Mouse (Mus musculus): ENCODE results near the gene Ptpn3. TPM values are rescaled to one million over a fixed set of nuclear protein-coding genes. Genes with fewer than 3 reads are reported as not detected.

Ptpn3 gene
- polyA plus RNA-seq, 1 experiment from 2014 or later = 4.9 TPM

DNA sequence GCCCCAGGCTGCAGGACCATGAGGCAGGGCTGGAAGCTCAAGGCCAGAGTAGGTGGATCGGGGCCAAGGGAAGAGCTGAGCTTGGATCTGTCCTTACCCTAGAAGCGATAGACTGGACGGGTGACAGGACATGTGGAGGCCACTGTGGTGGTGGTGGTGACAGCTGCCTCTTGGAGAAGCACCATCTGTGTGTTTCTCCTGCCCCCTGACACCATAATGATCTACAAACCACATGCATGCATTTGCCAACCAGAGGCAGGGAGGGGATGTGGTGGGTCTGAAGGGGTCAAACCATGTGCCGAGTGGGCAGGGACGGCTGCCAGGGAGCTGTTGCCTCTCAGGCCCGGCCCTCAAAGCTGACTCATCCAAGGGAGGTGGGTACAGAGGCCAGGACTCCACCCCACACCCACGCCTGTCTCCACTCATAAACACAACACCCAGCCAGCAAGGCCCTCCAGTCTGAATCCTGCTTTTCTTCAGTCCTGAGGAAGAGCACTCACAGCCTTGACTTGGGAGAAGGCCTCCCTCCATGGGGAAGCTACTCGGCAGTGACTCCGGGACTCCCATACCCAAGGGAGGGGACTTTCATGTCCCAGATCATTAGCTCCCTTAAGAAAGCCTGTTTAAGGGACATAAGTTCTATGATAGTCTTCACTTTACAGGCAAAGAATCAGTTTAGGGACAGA lies 6.5 kb downstream of the Ptpn3 start:
- Histone ChIP-seq H3K36me3 (no peaks in the 10 kb centered on the region), H3K27ac (replicated peaks) (no peak overlapping the region), H3K9ac (no peak overlapping the region), H3K27me3 (no peaks in the 10 kb centered on the region), H3K4me2 (replicated peaks) (no peak overlapping the region), H3K9me3 (replicated peaks) (no peaks in the 10 kb centered on the region), H3K4me1 (peaks cover 29% of the 10 kb centered on the region), H3K4me3 (replicated peaks) (no peak overlapping the region)
- ATAC-seq (ENCODE audit: insufficient number of reproducible peaks, low FRiP score, low TSS enrichment, low read depth) = peak; percentile 77
- WGBS = 56% methylated on average over 9 of the region's 9 CpGs

DNA sequence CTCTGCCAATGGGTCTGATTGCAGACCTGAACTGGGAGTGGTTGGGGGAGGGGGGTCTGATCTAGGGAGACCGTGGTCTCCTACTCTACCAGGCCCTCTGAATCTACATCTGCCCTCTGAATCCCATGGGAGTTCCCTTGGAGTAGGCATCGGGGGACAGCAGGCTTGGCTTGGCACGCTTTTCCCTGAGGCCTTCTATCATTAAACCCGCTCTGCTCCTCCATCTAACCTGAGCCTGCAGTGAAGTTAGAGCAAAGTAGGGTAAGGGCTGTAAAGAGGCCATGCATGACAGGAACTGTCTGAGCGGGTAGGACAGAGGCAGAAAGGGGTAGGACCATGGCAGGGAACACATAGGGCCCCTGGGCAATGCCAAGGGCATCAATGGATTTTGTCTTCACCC lies 9.0 kb downstream of the Ptpn3 start:
- no peak overlapping the region for H3K9ac ChIP-seq
- H3K4me2 ChIP-seq (replicated peaks) = no peak overlapping the region
- no peak overlapping the region for H3K4me3 ChIP-seq (replicated peaks)
- H3K36me3 ChIP-seq = no peaks in the 10 kb centered on the region
- 82% methylated on average over 5 of the region's 5 CpGs for WGBS
- no peaks in the 10 kb centered on the region for H3K9me3 ChIP-seq (replicated peaks)
- no peak for ATAC-seq (ENCODE audit: insufficient number of reproducible peaks, low FRiP score, low TSS enrichment, low read depth)
- H3K27ac ChIP-seq (replicated peaks) = no peak overlapping the region
- H3K27me3 ChIP-seq = no peaks in the 10 kb centered on the region
- peaks cover 16% of the 10 kb centered on the region for H3K4me1 ChIP-seq

GRCm38 (mm10) chr4:57290049-57290448 lies 11.6 kb downstream of the Ptpn3 start:
- Histone ChIP-seq H3K27ac (replicated peaks) (no peak overlapping the region), H3K4me1 (peaks cover 6% of the 10 kb centered on the region), H3K9ac (no peak overlapping the region), H3K36me3 (no peaks in the 10 kb centered on the region), H3K9me3 (replicated peaks) (no peaks in the 10 kb centered on the region), H3K4me2 (replicated peaks) (no peak overlapping the region), H3K27me3 (no peaks in the 10 kb centered on the region), H3K4me3 (replicated peaks) (no peak overlapping the region)
- no peak for ATAC-seq (ENCODE audit: insufficient number of reproducible peaks, low FRiP score, low TSS enrichment, low read depth)
- 74% methylated on average over 6 of the region's 6 CpGs for WGBS

GRCm38 (mm10) chr4:57287808-57288207 lies 13.8 kb downstream of the Ptpn3 start:
- no peaks in the 10 kb centered on the region for H3K36me3 ChIP-seq
- ATAC-seq (ENCODE audit: insufficient number of reproducible peaks, low FRiP score, low TSS enrichment, low read depth) = no peak
- no peaks in the 10 kb centered on the region for H3K4me1 ChIP-seq
- 73% methylated on average over 3 of the region's 3 CpGs for WGBS
- H3K4me2 ChIP-seq (replicated peaks) = no peak overlapping the region
- H3K4me3 ChIP-seq (replicated peaks) = no peak overlapping the region
- no peak overlapping the region for H3K27ac ChIP-seq (replicated peaks)
- H3K27me3 ChIP-seq = no peaks in the 10 kb centered on the region
- no peaks in the 10 kb centered on the region for H3K9me3 ChIP-seq (replicated peaks)
- no peak overlapping the region for H3K9ac ChIP-seq

GRCm38 (mm10) chr4:57285251-57285650 lies 16.4 kb downstream of the Ptpn3 start:
- no peak overlapping the region for H3K27ac ChIP-seq (replicated peaks)
- ATAC-seq (ENCODE audit: insufficient number of reproducible peaks, low FRiP score, low TSS enrichment, low read depth) = no peak

DNA sequence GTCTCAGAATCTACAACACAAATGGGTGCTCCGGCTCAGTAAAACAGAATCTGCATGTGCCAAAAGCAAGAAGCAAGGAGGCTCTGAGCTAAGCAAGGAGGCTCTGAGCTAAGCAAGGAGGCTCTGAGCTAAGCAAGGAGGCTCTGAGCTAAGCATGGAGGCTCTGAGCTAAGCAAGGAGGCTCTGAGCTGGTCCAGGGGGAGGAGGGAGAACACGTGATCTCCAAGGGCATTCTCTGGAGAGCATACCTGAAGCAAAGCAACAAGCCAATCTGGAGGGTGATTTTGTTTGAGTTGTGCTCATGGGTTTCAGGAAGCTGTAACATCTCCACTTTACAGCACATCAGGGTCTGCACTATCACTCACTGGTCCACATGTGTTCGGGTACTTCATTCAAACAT lies 18.4 kb downstream of the Ptpn3 start:
- H3K27me3 ChIP-seq = no peaks in the 10 kb centered on the region
- H3K4me2 ChIP-seq (replicated peaks) = no peak overlapping the region
- H3K36me3 ChIP-seq = no peaks in the 10 kb centered on the region
- 71% methylated on average over 3 of the region's 3 CpGs for WGBS
- peaks cover 7% of the 10 kb centered on the region for H3K4me1 ChIP-seq
- ATAC-seq (ENCODE audit: insufficient number of reproducible peaks, low FRiP score, low TSS enrichment, low read depth) = no peak
- no peak overlapping the region for H3K4me3 ChIP-seq (replicated peaks)
- H3K27ac ChIP-seq (replicated peaks) = no peak overlapping the region
- no peaks in the 10 kb centered on the region for H3K9me3 ChIP-seq (replicated peaks)
- H3K9ac ChIP-seq = no peak overlapping the region

More at GRCm38 (mm10) chr4:57285251-57285650, 16.4 kb downstream of the Ptpn3 start:
- Histone ChIP-seq H3K4me1 (no peaks in the 10 kb centered on the region), H3K9me3 (replicated peaks) (no peaks in the 10 kb centered on the region), H3K36me3 (no peaks in the 10 kb centered on the region), H3K4me2 (replicated peaks) (no peak overlapping the region), H3K27me3 (no peaks in the 10 kb centered on the region), H3K9ac (no peak overlapping the region), H3K4me3 (replicated peaks) (no peak overlapping the region)
- 87% methylated on average over 2 of the region's 2 CpGs for WGBS

GRCm38 (mm10) chr4:57282630-57283029 lies 19.0 kb downstream of the Ptpn3 start:
- no peak for ATAC-seq (ENCODE audit: insufficient number of reproducible peaks, low FRiP score, low TSS enrichment, low read depth)

GRCm38 (mm10) chr4:57282179-57282578 lies 19.5 kb downstream of the Ptpn3 start:
- WGBS = 62% methylated on average over 5 of the region's 5 CpGs
- H3K27me3 ChIP-seq = no peaks in the 10 kb centered on the region
- ATAC-seq (ENCODE audit: insufficient number of reproducible peaks, low FRiP score, low TSS enrichment, low read depth) = no peak
- no peak overlapping the region for H3K27ac ChIP-seq (replicated peaks)
- no peak overlapping the region for H3K4me2 ChIP-seq (replicated peaks)
- H3K36me3 ChIP-seq = no peaks in the 10 kb centered on the region
- peaks cover 7% of the 10 kb centered on the region for H3K4me1 ChIP-seq
- H3K9ac ChIP-seq = no peak overlapping the region
- no peak overlapping the region for H3K4me3 ChIP-seq (replicated peaks)
- no peaks in the 10 kb centered on the region for H3K9me3 ChIP-seq (replicated peaks)

More at GRCm38 (mm10) chr4:57282630-57283029, 19.0 kb downstream of the Ptpn3 start:
- Histone ChIP-seq H3K9ac (no peak overlapping the region), H3K4me2 (replicated peaks) (no peak overlapping the region), H3K36me3 (no peaks in the 10 kb centered on the region), H3K4me3 (replicated peaks) (no peak overlapping the region), H3K27ac (replicated peaks) (no peak overlapping the region), H3K27me3 (no peaks in the 10 kb centered on the region), H3K9me3 (replicated peaks) (no peaks in the 10 kb centered on the region), H3K4me1 (peaks cover 7% of the 10 kb centered on the region)
- WGBS = 74% methylated on average over 6 of the region's 6 CpGs

GRCm38 (mm10) chr4:57280888-57281287 lies 20.7 kb downstream of the Ptpn3 start:
- Histone ChIP-seq H3K36me3 (no peaks in the 10 kb centered on the region), H3K9me3 (replicated peaks) (no peaks in the 10 kb centered on the region), H3K9ac (no peak overlapping the region), H3K27ac (replicated peaks) (no peak overlapping the region), H3K4me1 (peaks cover 7% of the 10 kb centered on the region), H3K27me3 (no peaks in the 10 kb centered on the region), H3K4me2 (replicated peaks) (no peak overlapping the region), H3K4me3 (replicated peaks) (no peak overlapping the region)
- WGBS = 81% methylated on average over 5 of the region's 5 CpGs
- ATAC-seq (ENCODE audit: insufficient number of reproducible peaks, low FRiP score, low TSS enrichment, low read depth) = no peak

DNA sequence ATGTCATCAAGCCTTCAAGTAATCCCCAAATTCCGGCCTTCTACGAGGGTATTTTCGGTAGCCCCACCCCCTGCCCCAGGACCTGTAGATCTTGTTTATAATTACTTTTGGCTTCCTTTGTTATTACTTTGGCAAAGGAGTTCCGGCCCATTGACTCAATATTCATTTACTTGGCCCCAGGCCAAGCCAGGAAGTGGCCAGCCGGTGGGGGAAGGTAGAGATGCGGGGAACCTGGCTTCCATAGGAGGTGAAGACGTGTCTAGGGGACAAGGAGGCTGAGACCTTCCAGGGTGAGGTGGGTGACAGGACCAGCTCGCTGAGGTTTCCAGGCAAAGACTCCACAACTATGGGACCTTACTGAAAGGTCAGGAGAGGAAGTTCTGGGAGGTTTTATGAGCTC lies 22.4 kb downstream of the Ptpn3 start:
- H3K4me3 ChIP-seq (replicated peaks) = no peak overlapping the region
- no peak overlapping the region for H3K4me2 ChIP-seq (replicated peaks)
- no peak overlapping the region for H3K27ac ChIP-seq (replicated peaks)
- WGBS = 27% methylated on average over 8 of the region's 8 CpGs
- no peak for ATAC-seq (ENCODE audit: insufficient number of reproducible peaks, low FRiP score, low TSS enrichment, low read depth)
- no peaks in the 10 kb centered on the region for H3K36me3 ChIP-seq
- no peaks in the 10 kb centered on the region for H3K27me3 ChIP-seq
- H3K9me3 ChIP-seq (replicated peaks) = no peaks in the 10 kb centered on the region
- H3K9ac ChIP-seq = no peak overlapping the region
- H3K4me1 ChIP-seq = peaks cover 7% of the 10 kb centered on the region

GRCm38 (mm10) chr4:57278812-57279211 lies 22.8 kb downstream of the Ptpn3 start:
- ATAC-seq (ENCODE audit: insufficient number of reproducible peaks, low FRiP score, low TSS enrichment, low read depth) = no peak
- whole genome bisulfite sequencing = 44% methylated on average over 10 of the region's 10 CpGs
- H3K4me1 ChIP-seq = peaks cover 7% of the 10 kb centered on the region
- H3K9ac ChIP-seq = no peak overlapping the region
- no peaks in the 10 kb centered on the region for H3K27me3 ChIP-seq
- H3K36me3 ChIP-seq = no peaks in the 10 kb centered on the region
- no peak overlapping the region for H3K27ac ChIP-seq (replicated peaks)
- no peaks in the 10 kb centered on the region for H3K9me3 ChIP-seq (replicated peaks)
- no peak overlapping the region for H3K4me2 ChIP-seq (replicated peaks)
- H3K4me3 ChIP-seq (replicated peaks) = no peak overlapping the region

DNA sequence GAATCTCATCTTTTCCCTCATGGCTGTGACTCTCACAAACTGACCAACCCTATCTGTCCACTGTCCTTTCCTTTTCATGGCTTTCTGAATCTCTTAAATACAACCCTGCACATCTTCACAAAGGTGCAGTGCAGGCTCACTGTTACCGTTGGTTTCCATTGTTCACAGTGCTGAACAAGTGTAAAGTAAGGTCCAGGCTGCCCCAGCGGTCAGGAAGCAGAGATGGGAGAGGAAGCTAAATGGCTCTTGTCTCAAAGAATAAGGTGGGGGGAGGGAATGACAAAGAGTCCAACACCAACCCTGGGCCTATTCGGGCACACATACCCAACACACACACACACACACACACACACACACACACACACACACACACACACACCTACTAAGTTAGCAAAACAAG lies 24.0 kb downstream of the Ptpn3 start:
- no peak for ATAC-seq (ENCODE audit: insufficient number of reproducible peaks, low FRiP score, low TSS enrichment, low read depth)
- no peaks in the 10 kb centered on the region for H3K27me3 ChIP-seq
- no peak overlapping the region for H3K9ac ChIP-seq
- H3K4me2 ChIP-seq (replicated peaks) = no peak overlapping the region
- H3K4me3 ChIP-seq (replicated peaks) = no peak overlapping the region
- no peaks in the 10 kb centered on the region for H3K9me3 ChIP-seq (replicated peaks)
- H3K4me1 ChIP-seq = peaks cover 7% of the 10 kb centered on the region
- no peak overlapping the region for H3K27ac ChIP-seq (replicated peaks)
- whole genome bisulfite sequencing = 82% methylated on average over 3 of the region's 3 CpGs
- no peaks in the 10 kb centered on the region for H3K36me3 ChIP-seq
